Mouse (Mus musculus): ENCODE data around the gene Slc39a3. TPM values are rescaled to one million over a fixed set of nuclear protein-coding genes. Genes with fewer than 3 reads are reported as not detected.
A peak's percentile ranks its signal among the peaks of the same experiment; 100 is the strongest.
"Not testable (repeated sequence)": the region's sequence is repeated elsewhere in the genome, so short reads cannot be mapped to it uniquely, and the experiment has no call there.

Slc39a3 gene
- total RNA-seq, 2 experiments from 2014 or later: 67.2 to 69.3 TPM

DNA sequence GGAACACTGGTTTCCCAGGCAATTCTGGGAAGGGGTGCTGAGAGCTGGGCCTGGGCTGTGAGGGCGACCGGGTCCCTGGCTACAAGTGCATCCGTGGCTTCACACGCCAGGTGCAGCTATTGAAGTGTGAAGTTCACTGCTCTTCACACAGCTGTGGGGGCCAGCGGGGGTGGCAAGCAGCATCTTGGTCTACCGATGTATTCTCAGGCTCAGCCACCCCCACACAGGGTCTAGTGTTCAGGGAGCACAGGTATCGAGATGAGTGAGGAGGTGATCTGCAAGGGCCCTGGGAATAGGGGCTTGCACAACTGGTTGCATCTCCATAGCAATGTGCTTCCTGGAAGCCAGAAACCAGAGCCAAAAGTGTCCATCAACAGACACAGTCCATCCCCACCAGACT is 46.8 kb downstream of the Slc39a3 start:
- intact Hi-C loops (cut with DNase I): loop anchor here (5.0 kb wide), 1 partner anchor 163 kb away; the partner anchor contains the start of gene Oaz1
- DNase-seq (ENCODE audit: low spot score in 2 of 2): no peak

DNA sequence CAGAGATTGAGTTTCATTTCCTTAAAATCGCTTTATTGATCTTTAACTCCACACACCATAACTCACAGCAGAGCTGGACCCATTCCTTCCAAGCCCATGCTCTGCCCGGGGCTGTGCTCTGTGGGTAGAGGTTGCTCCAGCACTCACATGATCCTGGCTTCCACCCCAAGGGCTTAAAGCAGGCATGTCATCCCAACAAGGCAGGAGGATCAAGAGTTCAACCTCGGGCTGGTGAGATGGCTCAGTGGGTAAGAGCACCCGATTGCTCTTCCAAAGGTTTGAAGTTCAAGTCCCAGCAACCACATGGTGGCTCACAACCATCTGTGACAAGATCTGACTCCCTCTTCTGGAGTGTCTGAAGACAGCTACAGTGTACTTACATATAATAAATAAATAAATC is 47.4 kb downstream of the Slc39a3 start:
- intact Hi-C loops (cut with DNase I): loop anchor here (5.0 kb wide), 1 partner anchor 163 kb away; the partner anchor contains the start of gene Oaz1
- not testable (repeated sequence) for DNase-seq (ENCODE audit: low spot score in 2 of 2)

DNA sequence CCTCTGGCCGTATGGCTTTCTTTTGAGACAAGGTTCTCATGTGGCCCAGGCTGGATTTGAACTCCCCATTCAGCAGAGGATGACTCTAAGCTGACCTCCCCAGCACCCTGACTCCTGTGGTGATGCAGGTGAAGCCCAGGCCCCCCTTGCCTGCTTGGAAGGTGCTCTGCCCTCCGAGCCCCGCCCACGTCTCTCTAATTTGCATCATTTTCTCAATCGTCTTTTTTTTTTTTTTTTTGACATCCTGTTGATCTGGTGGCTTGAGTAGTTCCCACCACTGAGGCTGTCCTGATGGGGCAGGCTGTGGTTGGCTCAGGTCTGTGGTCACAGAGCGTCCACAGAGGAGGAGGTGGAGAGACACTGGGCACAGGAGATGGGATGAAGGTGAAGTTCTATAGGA is 47.8 kb downstream of the Slc39a3 start:
- intact Hi-C loops (cut with DNase I): no loop called here

DNA sequence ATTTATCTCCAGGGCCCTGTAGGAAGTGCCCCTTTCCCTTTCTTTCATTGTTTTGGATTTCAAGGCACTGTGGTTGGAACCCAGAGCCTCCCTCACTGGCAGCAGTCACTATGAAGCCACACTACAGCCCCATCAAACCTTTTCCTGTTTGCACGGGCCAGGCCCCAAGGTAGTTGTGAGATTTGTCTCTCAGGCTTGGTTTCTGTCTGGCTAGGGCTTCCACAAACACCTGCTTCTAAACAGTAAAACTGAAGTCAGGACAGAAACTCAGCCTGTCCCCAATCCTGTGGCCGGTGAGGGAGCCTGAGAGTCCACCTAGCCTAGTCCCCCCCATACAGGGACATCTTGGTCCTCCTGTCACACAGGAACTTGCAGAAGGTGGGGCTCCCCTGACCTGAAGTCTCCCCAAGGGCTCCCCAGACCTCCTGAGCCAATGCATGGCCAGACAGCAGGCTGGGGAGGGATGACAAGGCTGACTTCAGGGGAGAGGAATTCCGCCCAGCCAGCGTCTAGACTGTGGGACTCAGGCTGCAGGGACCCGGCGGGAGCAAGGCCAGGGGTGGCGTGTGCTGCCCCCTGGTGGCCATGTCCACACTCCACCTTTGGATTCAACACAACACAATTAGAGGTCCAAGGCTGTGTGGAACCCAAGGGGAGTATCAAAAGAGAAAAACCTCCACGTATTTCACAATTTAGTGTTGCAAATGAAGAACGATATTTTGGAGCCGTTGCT is 49.4 kb downstream of the Slc39a3 start:
- intact Hi-C loops (cut with DNase I): loop anchor here (1.0 kb wide), 1 partner anchor 59 kb away; no protein-coding TSS in a partner anchor
- peak; percentile 63 to 66 for DNase-seq (ENCODE audit: low spot score in 2 of 2)

More for the DNA sequence above, 47.8 kb downstream of the Slc39a3 start:
- DNase-seq (ENCODE audit: low spot score in 2 of 2): no peak

DNA sequence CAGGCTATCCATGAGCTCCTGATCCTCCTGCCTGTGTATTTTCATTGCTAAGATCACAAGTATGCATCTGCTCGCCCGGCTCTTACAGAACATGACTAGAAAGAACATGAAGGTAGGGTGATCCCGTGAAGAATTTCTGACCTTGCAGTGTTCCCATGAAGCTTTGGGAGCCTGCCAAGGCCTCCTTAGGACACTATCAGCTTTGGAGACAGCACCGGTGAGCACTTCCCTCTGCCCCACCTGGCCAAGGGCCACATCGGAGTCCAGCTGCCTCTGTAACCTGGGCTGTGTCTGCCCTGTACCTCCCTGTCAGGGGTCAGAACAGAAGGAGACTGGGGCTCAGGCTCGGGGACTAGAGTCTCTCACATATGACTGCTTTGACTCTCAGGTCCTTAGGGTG is 50.5 kb downstream of the Slc39a3 start:
- intact Hi-C loops (cut with DNase I): no loop called here
- no peak for DNase-seq (ENCODE audit: low spot score in 2 of 2)

DNA sequence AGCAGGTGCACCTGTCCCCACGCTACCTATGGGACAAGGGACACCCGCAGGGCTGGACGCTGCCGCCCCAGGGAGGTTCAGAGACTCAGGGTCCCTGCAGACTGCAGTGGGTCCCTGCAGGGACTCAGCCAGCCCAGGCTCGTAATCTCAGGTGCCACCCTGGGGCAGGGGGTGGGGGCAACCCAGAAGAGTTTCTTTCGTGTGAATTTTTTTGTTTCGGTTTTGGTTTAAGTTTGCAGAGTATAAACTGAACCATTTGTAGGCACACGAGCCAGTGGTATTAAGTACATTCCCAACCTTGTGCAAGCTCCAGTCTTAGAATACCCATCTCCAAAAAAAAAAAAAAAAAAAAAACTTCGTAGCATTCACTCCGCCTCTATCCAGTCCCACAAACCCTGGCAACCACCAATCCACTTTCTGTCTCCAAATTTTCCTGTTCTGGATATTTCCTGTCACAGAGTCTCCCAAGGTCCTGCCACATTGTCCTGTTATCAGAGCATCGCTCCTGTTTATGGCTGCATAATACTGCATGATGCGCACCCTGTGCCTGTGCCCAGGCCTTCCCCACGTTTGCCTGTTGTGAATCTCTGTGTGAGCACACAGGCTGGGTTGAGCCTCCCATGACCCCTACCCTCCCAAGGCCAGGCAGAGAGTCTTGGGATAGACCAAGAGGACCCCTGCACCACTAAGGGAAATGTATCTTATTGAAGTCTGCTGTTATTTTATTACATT is 51.1 kb downstream of the Slc39a3 start:
- DNase-seq (ENCODE audit: low spot score in 2 of 2): no peak
- intact Hi-C loops (cut with DNase I): no loop called here

DNA sequence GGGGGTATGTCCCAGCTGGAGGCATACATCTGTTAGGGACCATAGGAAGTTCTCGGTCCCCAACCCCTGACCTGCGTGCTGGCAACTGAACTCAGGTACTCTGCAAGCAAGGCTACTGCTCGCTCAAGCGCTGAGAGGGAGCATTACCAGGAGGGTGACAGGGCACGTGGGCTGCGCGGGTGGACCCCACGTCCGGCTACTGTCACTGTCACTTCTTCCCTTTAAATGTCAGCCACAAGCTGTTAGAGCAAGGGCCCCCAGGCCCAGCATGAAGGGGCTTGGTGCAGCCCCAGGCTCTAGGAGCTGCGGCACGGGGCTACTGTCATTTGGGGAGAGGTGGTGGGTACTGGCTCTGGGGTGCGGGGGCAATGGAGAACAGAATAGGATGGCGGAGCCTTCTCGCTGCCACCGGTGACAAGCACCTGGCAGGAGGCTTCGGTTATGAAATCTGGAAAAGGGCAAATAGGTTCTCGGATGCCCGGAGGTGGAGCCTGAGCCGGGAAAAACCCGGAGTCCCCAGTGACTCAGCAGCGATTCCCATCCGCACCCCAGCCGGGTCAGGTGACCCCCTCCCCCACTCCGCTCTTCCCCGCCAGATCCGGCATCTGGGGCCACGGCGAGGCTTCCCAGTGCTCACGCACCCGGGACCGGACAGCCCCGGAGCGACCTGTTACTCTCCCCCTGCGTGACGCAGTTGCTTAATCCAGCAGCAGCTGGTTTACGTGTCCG is 51.8 kb downstream of the Slc39a3 start:
- intact Hi-C loops (cut with DNase I): no loop called here
- no peak for DNase-seq (ENCODE audit: low spot score in 2 of 2)

DNA sequence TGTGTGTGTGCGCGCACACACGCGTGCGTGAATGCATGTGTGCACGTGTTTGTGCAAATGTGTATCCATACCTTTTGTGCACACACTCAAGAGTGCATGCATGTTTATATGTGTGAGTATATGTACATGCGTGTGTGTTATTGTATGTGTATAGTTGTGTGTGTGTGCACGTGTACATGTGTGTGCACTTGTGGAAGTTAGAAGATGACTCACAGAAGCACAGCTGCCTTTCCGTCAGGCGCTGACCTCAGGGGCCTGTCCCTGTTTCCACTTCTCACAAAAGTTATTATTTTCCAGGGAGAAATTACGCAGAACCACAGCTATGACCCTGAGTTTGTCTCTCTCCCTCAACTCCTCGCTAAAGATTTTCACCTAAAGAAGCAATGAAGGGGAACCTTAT is 53.0 kb downstream of the Slc39a3 start:
- intact Hi-C loops (cut with DNase I): no loop called here

DNA sequence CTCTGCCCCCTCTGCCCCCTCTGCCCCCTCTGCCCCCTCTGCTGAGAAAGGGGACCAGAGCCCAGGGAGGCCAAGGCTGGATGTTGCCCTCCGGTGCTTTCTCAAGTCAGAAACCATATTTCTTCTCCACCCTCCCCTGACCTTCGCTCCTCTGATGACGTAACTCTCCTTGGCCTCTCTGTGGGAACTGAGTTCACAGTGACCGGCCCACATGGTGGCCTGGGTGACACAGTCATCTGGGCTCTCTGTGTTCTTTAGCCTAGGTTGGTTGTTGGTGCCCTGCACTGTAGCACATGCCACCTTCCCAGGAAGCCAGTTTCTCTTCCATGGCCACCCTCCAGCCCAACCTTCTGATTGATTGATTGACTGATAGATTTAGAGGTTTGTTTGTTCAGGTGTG is 54.8 kb downstream of the Slc39a3 start:
- intact Hi-C loops (cut with DNase I): no loop called here
- no peak for DNase-seq (ENCODE audit: low spot score in 2 of 2)

More for the DNA sequence above, 53.0 kb downstream of the Slc39a3 start:
- DNase-seq (ENCODE audit: low spot score in 2 of 2): no peak

DNA sequence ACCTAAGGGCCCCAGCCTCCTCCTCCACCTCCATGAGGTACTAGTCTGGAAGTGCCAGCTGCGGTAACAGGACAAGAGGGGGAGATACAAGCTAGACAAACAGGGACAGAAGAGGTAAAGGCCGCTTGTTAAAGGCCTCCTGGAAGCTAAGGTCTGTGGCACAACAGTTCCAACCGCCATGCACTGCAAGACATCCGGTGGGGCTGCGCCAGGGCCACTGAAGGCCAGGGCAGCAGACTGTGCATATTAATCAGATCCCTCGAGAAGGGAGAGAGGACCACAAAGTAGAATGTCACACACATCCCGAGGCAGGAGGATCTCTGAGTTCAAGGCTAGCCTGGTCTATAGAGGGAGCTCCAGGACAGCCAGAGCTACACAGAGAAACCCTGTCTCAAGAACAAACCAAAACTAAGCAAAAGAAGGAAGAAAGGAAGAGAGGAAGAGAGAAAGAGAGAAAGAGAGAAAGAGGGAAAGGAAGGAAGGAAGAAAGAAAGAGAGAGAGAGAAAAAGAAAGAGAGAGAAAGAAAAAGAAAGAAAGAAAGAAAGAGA is 55.6 kb downstream of the Slc39a3 start:
- no peak for DNase-seq (ENCODE audit: low spot score in 2 of 2)

More for the DNA sequence above, 55.6 kb downstream of the Slc39a3 start:
- intact Hi-C loops (cut with DNase I): no loop called here

Other genes starting within 250 kb of the Slc39a3 start
- 10 to 100 TPM; 43.9 to 50.3 TPM for gene Sf3a2, start 239.2 kb downstream of the Slc39a3 start, total RNA-seq (2021)
- gene Plekhj1, start 238.8 kb downstream of the Slc39a3 start, total RNA-seq (2021): 10 to 100 TPM; 57.5 to 62.4 TPM
- 1 to 10 TPM; 1.6 to 2.7 TPM for gene Amh, start 232.2 kb downstream of the Slc39a3 start, total RNA-seq (2021)
- gene Jsrp1, start 223.9 kb downstream of the Slc39a3 start, total RNA-seq (2021): 1 to 10 TPM; 4.0 to 4.5 TPM
- 100 to 1,000 TPM; 500 to 527 TPM for gene Oaz1, start 210.8 kb downstream of the Slc39a3 start, total RNA-seq (2021)
- gene Lingo3, start 193.4 kb downstream of the Slc39a3 start, total RNA-seq (2021): 10 to 100 TPM; 35.6 to 48.0 TPM
- 10 to 100 TPM; 35.9 to 47.8 TPM for gene Lsm7, start 182.2 kb downstream of the Slc39a3 start, total RNA-seq (2021)
- 10 to 100 TPM; 58.6 to 66.2 TPM for gene Sppl2b, start 182.2 kb downstream of the Slc39a3 start, total RNA-seq (2021)
- under 1 TPM in 1 of 2 experiments, not detected in 1; 0.32 TPM for gene Tmprss9, start 165.6 kb downstream of the Slc39a3 start, total RNA-seq (2021)
- gene Timm13, start 136.5 kb downstream of the Slc39a3 start, total RNA-seq (2021): 100 to 1,000 TPM; 139 TPM
- gene Lmnb2, start 119.2 kb downstream of the Slc39a3 start, total RNA-seq (2021): 10 to 100 TPM; 15.1 to 18.9 TPM
- gene Gadd45b, start 107.4 kb downstream of the Slc39a3 start, total RNA-seq (2021): 10 to 100 TPM; 16.4 to 19.0 TPM
- 100 to 1,000 TPM in 1 of 2 experiments, 10 to 100 TPM in 1; 83.8 to 196 TPM for gene Gng7, start 22.5 kb downstream of the Slc39a3 start, total RNA-seq (2021)
- 100 to 1,000 TPM; 108 to 110 TPM for gene Diras1, start 11.8 kb downstream of the Slc39a3 start, total RNA-seq (2021)
- gene Sgta, start 22.8 kb upstream of the Slc39a3 start, total RNA-seq (2021): 100 to 1,000 TPM; 159 to 169 TPM
- gene Thop1, start 32.6 kb upstream of the Slc39a3 start, total RNA-seq (2021): 10 to 100 TPM; 50.5 to 54.2 TPM
- gene Creb3l3, start 61.4 kb upstream of the Slc39a3 start, total RNA-seq (2021): under 1 TPM; 0.25 to 0.60 TPM
- 100 to 1,000 TPM; 122 to 124 TPM for gene Map2k2, start 68.5 kb upstream of the Slc39a3 start, total RNA-seq (2021)
- gene Zbtb7a, start 97.8 kb upstream of the Slc39a3 start, total RNA-seq (2021): 100 to 1,000 TPM; 114 TPM
- gene Pias4, start 130.5 kb upstream of the Slc39a3 start, total RNA-seq (2021): 10 to 100 TPM; 26.6 to 28.7 TPM
- gene Eef2, start 139.2 kb upstream of the Slc39a3 start, total RNA-seq (2021): 100 to 1,000 TPM; 854 to 872 TPM
- 10 to 100 TPM; 71.3 to 77.7 TPM for gene Dapk3, start 145.6 kb upstream of the Slc39a3 start, total RNA-seq (2021)
- not detected for gene 4930442H23Rik, start 146.4 kb upstream of the Slc39a3 start, total RNA-seq (2021)
- under 1 TPM in 1 of 2 experiments, not detected in 1; 0.23 TPM for gene Nmrk2, start 164.6 kb upstream of the Slc39a3 start, total RNA-seq (2021)
- 100 to 1,000 TPM; 194 to 208 TPM for gene Atcay, start 193.4 kb upstream of the Slc39a3 start, total RNA-seq (2021)
- gene Zfr2, start 195.7 kb upstream of the Slc39a3 start, total RNA-seq (2021): 10 to 100 TPM; 57.2 to 63.1 TPM
- gene Matk, start 215.5 kb upstream of the Slc39a3 start, total RNA-seq (2021): 100 to 1,000 TPM; 191 to 194 TPM
- 10 to 100 TPM; 42.5 to 47.3 TPM for gene Mrpl54, start 229.5 kb upstream of the Slc39a3 start, total RNA-seq (2021)
- 10 to 100 TPM; 38.6 to 40.0 TPM for gene Apba3, start 229.5 kb upstream of the Slc39a3 start, total RNA-seq (2021)